Mouse (Mus musculus): Measurements from ENCODE around the gene Hist1h3e. TPM values are rescaled to one million over a fixed set of nuclear protein-coding genes. Genes with fewer than 3 reads are reported as not detected.
"Not testable (repeated sequence)": the region's sequence is repeated elsewhere in the genome, so short reads cannot be mapped to it uniquely, and the experiment has no call there.

Gene Hist1h3e
- polyA plus RNA-seq, 1 experiment from 2014 or later, result 4.4 TPM

- WGBS, result 2% methylated on average over 23 of the region's 45 CpGs
- H3K9ac ChIP-seq, result peak within 1 kb of the TSS; percentile 47
- peak within 1 kb of the TSS; percentile 70 for H3K4me2 ChIP-seq (replicated peaks)
- peak; percentile 91 for ATAC-seq (ENCODE audit: insufficient number of reproducible peaks, low FRiP score, low TSS enrichment, low read depth)
- H3K4me3 ChIP-seq (replicated peaks), result peak within 1 kb of the TSS; percentile 50
- H3K27ac ChIP-seq (replicated peaks), result peak within 1 kb of the TSS; percentile 95
- peaks cover 4% of the 10 kb centered on the region; the same call in 1 of the 2 replicates for H3K4me1 ChIP-seq
- H3K36me3 ChIP-seq, result no peaks in the 10 kb centered on the region
- no peaks in the 10 kb centered on the region for H3K9me3 ChIP-seq (replicated peaks)
- no peaks in the 10 kb centered on the region for H3K27me3 ChIP-seq
These were observed 18.0 kb downstream of the Hist1h3e start, which contains the start of gene Hist1h3f for GRCm38 (mm10) chr13:23543965-23544786. TSS of gene Hist1h3f (plus strand) at chr13:23544052.

GRCm38 (mm10) chr13:23542999-23543607 lies 19.1 kb downstream of the Hist1h3e start, which contains the start of gene Hist1h2bh:
TSS of gene Hist1h2bh (minus strand) at chr13:23543392.
- not testable (repeated sequence) for H3K36me3 ChIP-seq; H3K4me1 ChIP-seq; H3K27me3 ChIP-seq; H3K9me3 ChIP-seq (replicated peaks)
- peak within 1 kb of the TSS; percentile 70 for H3K4me2 ChIP-seq (replicated peaks)
- under 1% methylated on average over 38 of the region's 42 CpGs for WGBS
- peak within 1 kb of the TSS; percentile 39 for H3K9ac ChIP-seq
- peak within 1 kb of the TSS; percentile 50 for H3K4me3 ChIP-seq (replicated peaks)
- peak; percentile 93 for ATAC-seq (ENCODE audit: insufficient number of reproducible peaks, low FRiP score, low TSS enrichment, low read depth)
- peak within 1 kb of the TSS; percentile 95 for H3K27ac ChIP-seq (replicated peaks)

GRCm38 (mm10) chr13:23542225-23542980 lies 19.8 kb downstream of the Hist1h3e start:
- ATAC-seq (ENCODE audit: insufficient number of reproducible peaks, low FRiP score, low TSS enrichment, low read depth); H3K4me1 ChIP-seq; H3K36me3 ChIP-seq; H3K9me3 ChIP-seq (replicated peaks); H3K27me3 ChIP-seq: not testable (repeated sequence)
- Histone ChIP-seq H3K27ac (replicated peaks) (peak overlapping the region; percentile 87), H3K4me3 (replicated peaks) (peak overlapping the region; percentile 50), H3K4me2 (replicated peaks) (peak overlapping the region; percentile 70), H3K9ac (peak overlapping the region; percentile 39)
- WGBS, result 3% methylated on average over 3 of the region's 3 CpGs

- 86% methylated on average over 3 of the region's 3 CpGs for WGBS
- ATAC-seq (ENCODE audit: insufficient number of reproducible peaks, low FRiP score, low TSS enrichment, low read depth), result no peak
- H3K36me3 ChIP-seq, result no peaks in the 10 kb centered on the region
- H3K27me3 ChIP-seq, result no peaks in the 10 kb centered on the region
- peaks cover 6% of the 10 kb centered on the region; the same call in 1 of the 2 replicates for H3K4me1 ChIP-seq
- no peak overlapping the region for H3K4me2 ChIP-seq (replicated peaks)
- no peak overlapping the region for H3K4me3 ChIP-seq (replicated peaks)
- H3K27ac ChIP-seq (replicated peaks), result no peak overlapping the region
- H3K9me3 ChIP-seq (replicated peaks), result no peaks in the 10 kb centered on the region
- H3K9ac ChIP-seq, result no peak overlapping the region
These were observed 20.7 kb downstream of the Hist1h3e start for GRCm38 (mm10) chr13:23541497-23541896.

GRCm38 (mm10) chr13:23539821-23540220 lies 22.3 kb downstream of the Hist1h3e start:
- H3K27ac ChIP-seq (replicated peaks); H3K4me2 ChIP-seq (replicated peaks); H3K4me3 ChIP-seq (replicated peaks); ATAC-seq (ENCODE audit: insufficient number of reproducible peaks, low FRiP score, low TSS enrichment, low read depth); H3K36me3 ChIP-seq; H3K9ac ChIP-seq; H3K9me3 ChIP-seq (replicated peaks); H3K27me3 ChIP-seq: not testable (repeated sequence)
- 81% methylated on average over 1 of the region's 1 CpGs for WGBS
- peaks cover 13% of the 10 kb centered on the region; the same call in 1 of the 2 replicates for H3K4me1 ChIP-seq

- Histone ChIP-seq H3K9ac (no peak overlapping the region), H3K4me2 (replicated peaks) (no peak overlapping the region), H3K27ac (replicated peaks) (no peak overlapping the region)
These were observed 23.9 kb downstream of the Hist1h3e start for GRCm38 (mm10) chr13:23538249-23538648.

GRCm38 (mm10) chr13:23537006-23537710 lies 25.0 kb downstream of the Hist1h3e start:
- ATAC-seq (ENCODE audit: insufficient number of reproducible peaks, low FRiP score, low TSS enrichment, low read depth), result no peak
- peak overlapping the region; percentile 72; the same call in 1 of the 2 replicates for H3K4me2 ChIP-seq (replicated peaks)
- peak overlapping the region; percentile 61; the same call in 1 of the 2 replicates for H3K4me3 ChIP-seq (replicated peaks)
- H3K27me3 ChIP-seq, result no peaks in the 10 kb centered on the region
- H3K27ac ChIP-seq (replicated peaks), result no peak overlapping the region
- H3K36me3 ChIP-seq, result no peaks in the 10 kb centered on the region
- no peak overlapping the region for H3K9ac ChIP-seq
- H3K9me3 ChIP-seq (replicated peaks), result no peaks in the 10 kb centered on the region
- H3K4me1 ChIP-seq, result peaks cover 27% of the 10 kb centered on the region
- 75% methylated on average over 3 of the region's 3 CpGs for WGBS

More at GRCm38 (mm10) chr13:23538249-23538648, 23.9 kb downstream of the Hist1h3e start:
- 51% methylated on average over 5 of the region's 5 CpGs for WGBS
- no peaks in the 10 kb centered on the region for H3K9me3 ChIP-seq (replicated peaks)
- H3K36me3 ChIP-seq, result no peaks in the 10 kb centered on the region
- ATAC-seq (ENCODE audit: insufficient number of reproducible peaks, low FRiP score, low TSS enrichment, low read depth), result no peak
- peaks cover 21% of the 10 kb centered on the region for H3K4me1 ChIP-seq
- no peaks in the 10 kb centered on the region for H3K27me3 ChIP-seq
- no peak overlapping the region for H3K4me3 ChIP-seq (replicated peaks)

GRCm38 (mm10) chr13:23536076-23536822 lies 25.9 kb downstream of the Hist1h3e start:
- Histone ChIP-seq H3K9me3 (replicated peaks) (no peaks in the 10 kb centered on the region), H3K4me3 (replicated peaks) (peak overlapping the region; percentile 61), H3K4me2 (replicated peaks) (peak overlapping the region; percentile 72), H3K27ac (replicated peaks) (peak overlapping the region; percentile 63), H3K4me1 (peaks cover 29% of the 10 kb centered on the region), H3K9ac (peak overlapping the region; percentile 12; the same call in 1 of the 2 replicates), H3K36me3 (no peaks in the 10 kb centered on the region), H3K27me3 (no peaks in the 10 kb centered on the region)
- ATAC-seq (ENCODE audit: insufficient number of reproducible peaks, low FRiP score, low TSS enrichment, low read depth), result no peak
- 19% methylated on average over 7 of the region's 7 CpGs for WGBS

GRCm38 (mm10) chr13:23535137-23536075 lies 26.8 kb downstream of the Hist1h3e start, which contains the start of gene Hist1h3g:
TSS of gene Hist1h3g (plus strand) at chr13:23535422.
- under 1% methylated on average over 47 of the region's 62 CpGs for WGBS
- peak within 1 kb of the TSS; percentile 35 for H3K9ac ChIP-seq
- peaks cover 29% of the 10 kb centered on the region for H3K4me1 ChIP-seq
- peak within 1 kb of the TSS; percentile 61 for H3K4me3 ChIP-seq (replicated peaks)
- H3K36me3 ChIP-seq; H3K9me3 ChIP-seq (replicated peaks); H3K27me3 ChIP-seq: not testable (repeated sequence)
- ATAC-seq (ENCODE audit: insufficient number of reproducible peaks, low FRiP score, low TSS enrichment, low read depth), result peak; percentile 90
- peak within 1 kb of the TSS; percentile 72 for H3K4me2 ChIP-seq (replicated peaks)
- H3K27ac ChIP-seq (replicated peaks), result peak within 1 kb of the TSS; percentile 92
